Mouse (Mus musculus) neural tube, embryonic 13.5 days (tissue): ENCODE data around the gene 1600015I10Rik. TPM values are rescaled to one million over a fixed set of nuclear protein-coding genes. Genes with fewer than 3 reads are reported as not detected.
"Not testable (repeated sequence)": the region's sequence is repeated elsewhere in the genome, so short reads cannot be mapped to it uniquely, and the experiment has no call there.

Experiments
- ATAC-seq: fragments of 200-750 bp; cut with Nextera tagmentation; 2 replicates; pipeline ENCODE4 v1.8.0; 2017; ENCODE audit warnings: low read depth, mild to moderate bottlenecking, moderate TSS enrichment, moderate library complexity
- H3K27ac ChIP-seq: fragments of 300-500 bp; sonication (generic); replicated peaks from 2 replicates; pipeline ENCODE4 v1.5.1; 2015; ENCODE audit warnings: moderate library complexity, mild to moderate bottlenecking, inconsistent platforms
- H3K27me3 ChIP-seq: fragments of 300-500 bp; sonication (generic); 2 replicates; pipeline ENCODE4 v1.6.1; 2015; ENCODE audit warnings: mild to moderate bottlenecking, inconsistent platforms
- H3K36me3 ChIP-seq: fragments of 300-500 bp; sonication (generic); 2 replicates; pipeline ENCODE4 v1.6.1; 2015; ENCODE audit warnings: mild to moderate bottlenecking, inconsistent platforms
- H3K4me1 ChIP-seq: fragments of 300-500 bp; sonication (generic); replicated peaks from 2 replicates; pipeline ENCODE4 v1.6.1; 2015; ENCODE audit warnings: inconsistent platforms
- H3K4me2 ChIP-seq: fragments of 300-500 bp; sonication (generic); 2 replicates; pipeline ENCODE4 v1.6.1; 2015; ENCODE audit warnings: inconsistent platforms, mild to moderate bottlenecking, moderate library complexity
- H3K4me3 ChIP-seq: fragments of 300-500 bp; sonication (generic); 2 replicates; pipeline ENCODE4 v1.5.1; 2015; ENCODE audit warnings: mild to moderate bottlenecking, inconsistent platforms
- H3K9ac ChIP-seq: fragments of 300-500 bp; sonication (generic); 2 replicates; pipeline ENCODE4 v1.6.1; 2015; ENCODE audit warnings: moderate library complexity, mild to moderate bottlenecking, inconsistent platforms
- H3K9me3 ChIP-seq: fragments of 300-500 bp; sonication (generic); 2 replicates; pipeline ENCODE4 v1.6.1; 2016; ENCODE audit warnings: inconsistent platforms
- WGBS: fragments of 180-500 bp; shearing (Covaris S2); methylation state at CpG from one replicate; pipeline ENCODE4 v1.1.7; 2015; 5-methylcytosine and 5-hydroxymethylcytosine counted together
- polyA plus RNA-seq: library from polyadenylated mRNA; unstranded; fragments of >200 nt; fragmentation: Nextera tagmentation; extraction: Ambion mirVana; gene quantifications from 2 replicates; pipeline ENCODE4 v1.2.1, GENCODE M21; 2015

The 1600015I10Rik gene
- polyA plus RNA-seq, 1 experiment from 2014 or later = not detected

GRCm38 (mm10) chr6:48913587-48913986 is 16.1 kb upstream of the 1600015I10Rik start:
- H3K4me1 ChIP-seq = no peaks in the 10 kb centered on the region

GRCm38 (mm10) chr6:48949596-48949995 is 19.9 kb downstream of the 1600015I10Rik start:
- Histone ChIP-seq H3K36me3 (no peaks in the 10 kb centered on the region), H3K9ac (no peak overlapping the region), H3K27me3 (no peaks in the 10 kb centered on the region), H3K4me1 (no peaks in the 10 kb centered on the region), H3K4me2 (no peak overlapping the region), H3K4me3 (no peak overlapping the region), H3K9me3 (no peaks in the 10 kb centered on the region), H3K27ac (no peak overlapping the region)
- ATAC-seq = no peak
- 78% methylated on average over 2 of the region's 2 CpGs for WGBS

More at GRCm38 (mm10) chr6:48913587-48913986, 16.1 kb upstream of the 1600015I10Rik start:
- no peaks in the 10 kb centered on the region for H3K36me3 ChIP-seq
- no peaks in the 10 kb centered on the region for H3K27me3 ChIP-seq
- H3K9ac ChIP-seq = no peak overlapping the region
- WGBS = 100% methylated on average over 2 of the region's 2 CpGs
- no peak overlapping the region for H3K4me2 ChIP-seq
- no peak for ATAC-seq
- no peak overlapping the region for H3K4me3 ChIP-seq
- no peaks in the 10 kb centered on the region for H3K9me3 ChIP-seq
- no peak overlapping the region for H3K27ac ChIP-seq

- Histone ChIP-seq H3K9ac (no peak overlapping the region), H3K9me3 (no peaks in the 10 kb centered on the region), H3K4me1 (no peaks in the 10 kb centered on the region), H3K4me2 (no peak overlapping the region), H3K36me3 (no peaks in the 10 kb centered on the region), H3K4me3 (no peak overlapping the region), H3K27me3 (no peaks in the 10 kb centered on the region), H3K27ac (no peak overlapping the region)
- WGBS = 88% methylated on average over 5 of the region's 5 CpGs
- ATAC-seq = no peak
Measured at GRCm38 (mm10) chr6:48950676-48951075, 21.0 kb downstream of the 1600015I10Rik start.

GRCm38 (mm10) chr6:48951630-48952029 is 21.9 kb downstream of the 1600015I10Rik start:
- WGBS = 92% methylated on average over 6 of the region's 6 CpGs
- no peaks in the 10 kb centered on the region for H3K27me3 ChIP-seq
- H3K4me3 ChIP-seq = no peak overlapping the region
- no peak for ATAC-seq
- H3K4me1 ChIP-seq = no peaks in the 10 kb centered on the region
- no peaks in the 10 kb centered on the region for H3K9me3 ChIP-seq
- H3K4me2 ChIP-seq = no peak overlapping the region
- no peaks in the 10 kb centered on the region for H3K36me3 ChIP-seq
- no peak overlapping the region for H3K27ac ChIP-seq
- H3K9ac ChIP-seq = no peak overlapping the region

GRCm38 (mm10) chr6:48953220-48953619 is 23.5 kb downstream of the 1600015I10Rik start:
- ATAC-seq = no peak
- 87% methylated on average over 5 of the region's 5 CpGs for WGBS
- Histone ChIP-seq H3K4me2 (no peak overlapping the region), H3K27me3 (no peaks in the 10 kb centered on the region), H3K4me3 (no peak overlapping the region), H3K9me3 (no peaks in the 10 kb centered on the region), H3K9ac (no peak overlapping the region), H3K27ac (no peak overlapping the region), H3K36me3 (no peaks in the 10 kb centered on the region), H3K4me1 (no peaks in the 10 kb centered on the region)

- ATAC-seq = no peak
- H3K9ac ChIP-seq = no peak overlapping the region
- WGBS = 83% methylated on average over 5 of the region's 5 CpGs
- no peak overlapping the region for H3K27ac ChIP-seq
- no peak overlapping the region for H3K4me3 ChIP-seq
- H3K4me1 ChIP-seq = no peaks in the 10 kb centered on the region
- H3K4me2 ChIP-seq = no peak overlapping the region
- no peaks in the 10 kb centered on the region for H3K9me3 ChIP-seq
- no peaks in the 10 kb centered on the region for H3K27me3 ChIP-seq
- no peaks in the 10 kb centered on the region for H3K36me3 ChIP-seq
Measured at GRCm38 (mm10) chr6:48954211-48954610, 24.5 kb downstream of the 1600015I10Rik start.

- Histone ChIP-seq H3K27me3 (no peaks in the 10 kb centered on the region), H3K9me3 (no peaks in the 10 kb centered on the region), H3K4me1 (no peaks in the 10 kb centered on the region), H3K9ac (no peak overlapping the region), H3K4me3 (no peak overlapping the region), H3K27ac (no peak overlapping the region), H3K36me3 (no peaks in the 10 kb centered on the region), H3K4me2 (no peak overlapping the region)
- ATAC-seq = no peak
- 54% methylated on average over 1 of the region's 1 CpGs for WGBS
Measured at GRCm38 (mm10) chr6:48954946-48955345, 25.3 kb downstream of the 1600015I10Rik start.

- no peak overlapping the region for H3K9ac ChIP-seq
- no peaks in the 10 kb centered on the region for H3K36me3 ChIP-seq
- no peaks in the 10 kb centered on the region for H3K4me1 ChIP-seq
- H3K4me2 ChIP-seq = no peak overlapping the region
- ATAC-seq = no peak
- no peaks in the 10 kb centered on the region for H3K27me3 ChIP-seq
- H3K9me3 ChIP-seq = no peaks in the 10 kb centered on the region
- WGBS = 92% methylated on average over 4 of the region's 4 CpGs
- H3K4me3 ChIP-seq = no peak overlapping the region
- H3K27ac ChIP-seq = no peak overlapping the region
Measured at GRCm38 (mm10) chr6:48956785-48957184, 27.1 kb downstream of the 1600015I10Rik start.

GRCm38 (mm10) chr6:48958053-48958452 is 28.4 kb downstream of the 1600015I10Rik start:
- no peak for ATAC-seq
- no peak overlapping the region for H3K9ac ChIP-seq
- no peak overlapping the region for H3K27ac ChIP-seq
- no peaks in the 10 kb centered on the region for H3K4me1 ChIP-seq
- no peaks in the 10 kb centered on the region for H3K27me3 ChIP-seq
- H3K36me3 ChIP-seq = no peaks in the 10 kb centered on the region
- no peaks in the 10 kb centered on the region for H3K9me3 ChIP-seq
- no peak overlapping the region for H3K4me3 ChIP-seq
- H3K4me2 ChIP-seq = no peak overlapping the region
- WGBS = 59% methylated on average over 1 of the region's 1 CpGs

- not testable (repeated sequence) for H3K9me3 ChIP-seq, ATAC-seq, H3K4me3 ChIP-seq, H3K4me1 ChIP-seq, H3K9ac ChIP-seq, H3K4me2 ChIP-seq, H3K27ac ChIP-seq, H3K36me3 ChIP-seq, H3K27me3 ChIP-seq
- WGBS = 33% methylated on average over 7 of the region's 7 CpGs
Measured at GRCm38 (mm10) chr6:48959151-48959550, 29.5 kb downstream of the 1600015I10Rik start.

GRCm38 (mm10) chr6:48966696-48967095 is 37.0 kb downstream of the 1600015I10Rik start:
- not testable (repeated sequence) for ATAC-seq, H3K9ac ChIP-seq, H3K27me3 ChIP-seq, H3K4me1 ChIP-seq, H3K36me3 ChIP-seq, H3K27ac ChIP-seq, H3K4me3 ChIP-seq, H3K9me3 ChIP-seq, H3K4me2 ChIP-seq
- WGBS = 93% methylated on average over 5 of the region's 5 CpGs

- Histone ChIP-seq H3K4me1 (no peaks in the 10 kb centered on the region), H3K9ac (no peak overlapping the region), H3K27ac (no peak overlapping the region), H3K36me3 (no peaks in the 10 kb centered on the region), H3K9me3 (no peaks in the 10 kb centered on the region), H3K27me3 (no peaks in the 10 kb centered on the region), H3K4me2 (no peak overlapping the region), H3K4me3 (no peak overlapping the region)
- no peak for ATAC-seq
Measured at GRCm38 (mm10) chr6:48967868-48968267, 38.2 kb downstream of the 1600015I10Rik start.

GRCm38 (mm10) chr6:48974663-48975062 is 45.0 kb downstream of the 1600015I10Rik start, which contains the start of gene Doxl2:
TSS of gene Doxl2 (plus strand) at chr6:48974963.
- H3K9ac ChIP-seq = no peak within 1 kb of the TSS
- 85% methylated on average over 2 of the region's 2 CpGs for WGBS
- no peak within 1 kb of the TSS for H3K4me3 ChIP-seq
- H3K27me3 ChIP-seq = no peaks in the 10 kb centered on the region
- no peak within 1 kb of the TSS for H3K27ac ChIP-seq
- H3K9me3 ChIP-seq = no peaks in the 10 kb centered on the region
- ATAC-seq = no peak
- H3K4me2 ChIP-seq = no peak within 1 kb of the TSS
- no peaks in the 10 kb centered on the region for H3K4me1 ChIP-seq
- no peaks in the 10 kb centered on the region for H3K36me3 ChIP-seq
